Mouse (Mus musculus) embryonic facial prominence, embryonic 15.5 days (tissue): ENCODE measurements around the gene Brap. TPM values are rescaled to one million over a fixed set of nuclear protein-coding genes. Genes with fewer than 3 reads are reported as not detected.
"Not testable (repeated sequence)": the region's sequence is repeated elsewhere in the genome, so short reads cannot be mapped to it uniquely, and the experiment has no call there.

ENCODE experiments used
- ATAC-seq: fragments of 200-750 bp; cut with Nextera tagmentation; 2 replicates; pipeline ENCODE4 v1.8.0; 2017; ENCODE audit warnings: low read depth, moderate TSS enrichment; ENCODE audit not compliant: insufficient number of reproducible peaks, low FRiP score, low TSS enrichment
- H3K27ac ChIP-seq: fragments of 300-500 bp; sonication (generic); replicated peaks from 2 replicates; pipeline ENCODE4 v1.5.1; 2015; ENCODE audit warnings: mild to moderate bottlenecking, inconsistent platforms
- H3K27me3 ChIP-seq: fragments of 300-500 bp; sonication (generic); 2 replicates; pipeline ENCODE4 v1.6.1; 2015; ENCODE audit warnings: inconsistent platforms
- H3K36me3 ChIP-seq: fragments of 300-500 bp; sonication (generic); 2 replicates; pipeline ENCODE4 v1.6.1; 2015; ENCODE audit warnings: mild to moderate bottlenecking, inconsistent platforms
- H3K4me1 ChIP-seq: fragments of 300-500 bp; sonication (generic); 2 replicates; pipeline ENCODE4 v1.6.1; 2015; ENCODE audit warnings: inconsistent platforms
- H3K4me2 ChIP-seq: fragments of 300-500 bp; sonication (generic); replicated peaks from 2 replicates; pipeline ENCODE4 v1.6.1; 2015; ENCODE audit warnings: mild to moderate bottlenecking, inconsistent platforms
- H3K4me3 ChIP-seq: fragments of 300-500 bp; sonication (generic); replicated peaks from 2 replicates; pipeline ENCODE4 v1.5.1; 2015; ENCODE audit warnings: mild to moderate bottlenecking, inconsistent platforms
- H3K9ac ChIP-seq: fragments of 300-500 bp; sonication (generic); 2 replicates; pipeline ENCODE4 v1.6.1; 2015; ENCODE audit warnings: inconsistent platforms
- H3K9me3 ChIP-seq: fragments of 300-500 bp; sonication (generic); replicated peaks from 2 replicates; pipeline ENCODE4 v1.6.1; 2016; ENCODE audit warnings: inconsistent platforms
- WGBS: fragments of 180-500 bp; shearing (Covaris S2); methylation state at CpG from one replicate; pipeline ENCODE4 v1.1.7; 2015; 5-methylcytosine and 5-hydroxymethylcytosine counted together
- polyA plus RNA-seq: library from polyadenylated mRNA; unstranded; fragments of >200 nt; fragmentation: Nextera tagmentation; extraction: Ambion mirVana; gene quantifications from 2 replicates; pipeline ENCODE4 v1.2.1, GENCODE M21; 2015

Brap gene
- polyA plus RNA-seq, 1 experiment from 2014 or later, result 47.4 TPM

GRCm38 (mm10) chr5:121639601-121640000 is 20.8 kb upstream of the Brap start:
- Histone ChIP-seq H3K27me3 (no peaks in the 10 kb centered on the region), H3K4me1 (no peaks in the 10 kb centered on the region), H3K9me3 (no peaks in the 10 kb centered on the region), H3K4me2 (no peak overlapping the region), H3K27ac (no peak overlapping the region), H3K4me3 (no peak overlapping the region), H3K9ac (no peak overlapping the region), H3K36me3 (no peaks in the 10 kb centered on the region)
- no peak for ATAC-seq
- 87% methylated on average over 9 of the region's 9 CpGs for WGBS

DNA sequence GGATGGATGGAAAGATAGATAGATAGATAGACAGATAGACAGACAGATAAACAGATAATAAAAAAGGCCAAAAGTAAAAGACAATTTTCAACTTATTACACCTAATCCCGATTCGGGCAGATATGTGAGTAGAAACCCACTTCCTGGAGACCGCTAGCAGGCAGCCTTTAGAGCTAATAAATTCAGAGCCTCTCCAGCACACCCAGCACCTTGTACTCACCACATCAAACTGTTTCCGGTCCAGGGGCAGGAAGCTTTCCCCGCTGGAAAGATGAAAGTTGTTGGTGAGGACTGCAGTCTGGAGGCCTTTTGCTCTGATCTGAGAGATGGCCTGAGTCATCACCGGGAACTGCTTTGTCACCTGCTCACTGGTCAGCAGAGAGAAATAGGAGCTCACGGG is 11.2 kb upstream of the Brap start:
- Histone ChIP-seq H3K4me1 (no peaks in the 10 kb centered on the region), H3K36me3 (no peaks in the 10 kb centered on the region), H3K4me3 (no peak overlapping the region), H3K27me3 (no peaks in the 10 kb centered on the region), H3K4me2 (no peak overlapping the region), H3K9ac (no peak overlapping the region), H3K27ac (no peak overlapping the region), H3K9me3 (no peaks in the 10 kb centered on the region)
- no peak for ATAC-seq
- WGBS, result 70% methylated on average over 7 of the region's 7 CpGs

GRCm38 (mm10) chr5:121654526-121654925 is 5.8 kb upstream of the Brap start:
- Histone ChIP-seq H3K4me2 (no peak overlapping the region), H3K27me3 (no peaks in the 10 kb centered on the region), H3K9ac (no peak overlapping the region), H3K27ac (no peak overlapping the region), H3K9me3 (no peaks in the 10 kb centered on the region), H3K36me3 (no peaks in the 10 kb centered on the region), H3K4me3 (no peak overlapping the region), H3K4me1 (peaks cover 1% of the 10 kb centered on the region; the same call in 1 of the 2 replicates)
- ATAC-seq, result no peak
- WGBS, result 81% methylated on average over 4 of the region's 4 CpGs

DNA sequence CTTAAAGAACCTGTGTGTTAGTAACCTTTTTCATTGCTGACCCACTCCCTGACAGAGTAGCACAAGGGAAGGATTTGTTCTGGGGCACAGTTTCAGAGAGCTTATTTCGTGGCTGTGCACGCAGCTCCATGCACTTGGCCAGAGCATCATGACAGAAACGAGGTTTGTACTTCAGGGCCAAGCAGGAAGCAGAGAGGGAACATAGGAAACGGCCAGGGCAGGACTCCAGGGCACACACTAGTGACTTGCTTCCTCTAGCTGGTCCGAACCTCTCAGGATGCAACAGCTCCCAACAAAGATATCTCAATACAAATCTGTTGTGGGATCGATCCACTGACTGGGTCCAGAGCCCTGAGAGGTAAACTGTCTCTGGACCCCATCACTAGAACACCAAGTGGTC is 3.5 kb upstream of the Brap start:
- H3K27me3 ChIP-seq, H3K4me3 ChIP-seq, H3K9ac ChIP-seq, H3K9me3 ChIP-seq, ATAC-seq, H3K27ac ChIP-seq, H3K4me2 ChIP-seq, H3K36me3 ChIP-seq: not testable (repeated sequence)
- H3K4me1 ChIP-seq, result peaks cover 14% of the 10 kb centered on the region
- WGBS, result 66% methylated on average over 6 of the region's 6 CpGs

GRCm38 (mm10) chr5:121657656-121658055 is 2.7 kb upstream of the Brap start:
- H3K9me3 ChIP-seq, ATAC-seq, H3K9ac ChIP-seq, H3K27ac ChIP-seq, H3K36me3 ChIP-seq, H3K4me2 ChIP-seq, H3K4me3 ChIP-seq, H3K27me3 ChIP-seq: not testable (repeated sequence)
- WGBS, result 81% methylated on average over 6 of the region's 6 CpGs
- peaks cover 18% of the 10 kb centered on the region for H3K4me1 ChIP-seq

DNA sequence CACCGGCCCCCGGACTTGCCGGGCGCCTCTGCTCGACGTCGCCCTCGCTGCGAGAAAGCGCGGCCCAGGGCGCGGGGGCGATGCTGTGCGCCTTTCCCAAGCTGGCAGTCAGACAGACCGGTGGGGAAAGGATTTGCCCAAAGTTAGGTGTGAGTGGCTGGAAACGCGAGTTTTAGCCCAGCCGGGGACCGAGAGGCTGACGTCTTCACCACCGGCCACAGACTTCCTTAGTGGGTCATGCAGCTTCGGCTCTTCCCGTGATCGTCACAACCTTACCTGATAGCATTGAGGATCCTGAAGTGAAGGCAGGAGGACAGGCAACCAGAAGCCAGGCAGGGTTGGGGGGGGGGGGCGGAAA is 513 bp downstream of the Brap start:
- H3K4me3 ChIP-seq, result peak overlapping the region; percentile 93
- H3K36me3 ChIP-seq, result peaks cover 26% of the 10 kb centered on the region
- peak overlapping the region; percentile 91 for H3K9ac ChIP-seq
- H3K9me3 ChIP-seq, result no peaks in the 10 kb centered on the region
- peak overlapping the region; percentile 63; the same call in 1 of the 2 replicates for H3K27ac ChIP-seq
- H3K4me2 ChIP-seq, result peak overlapping the region; percentile 66
- 1% methylated on average over 26 of the region's 26 CpGs for WGBS
- peaks cover 18% of the 10 kb centered on the region for H3K4me1 ChIP-seq
- H3K27me3 ChIP-seq, result no peaks in the 10 kb centered on the region
- ATAC-seq, result peak; percentile 31; the same call in 1 of the 2 replicates

GRCm38 (mm10) chr5:121661494-121661893 is 1.1 kb downstream of the Brap start:
- WGBS, result 81% methylated on average over 5 of the region's 5 CpGs
- Histone ChIP-seq H3K4me2 (peak overlapping the region; percentile 66), H3K36me3 (peaks cover 32% of the 10 kb centered on the region), H3K9me3 (no peaks in the 10 kb centered on the region), H3K27ac (no peak overlapping the region), H3K9ac (peak overlapping the region; percentile 91), H3K4me1 (peaks cover 18% of the 10 kb centered on the region), H3K4me3 (peak overlapping the region; percentile 93), H3K27me3 (no peaks in the 10 kb centered on the region)
- ATAC-seq, result no peak

DNA sequence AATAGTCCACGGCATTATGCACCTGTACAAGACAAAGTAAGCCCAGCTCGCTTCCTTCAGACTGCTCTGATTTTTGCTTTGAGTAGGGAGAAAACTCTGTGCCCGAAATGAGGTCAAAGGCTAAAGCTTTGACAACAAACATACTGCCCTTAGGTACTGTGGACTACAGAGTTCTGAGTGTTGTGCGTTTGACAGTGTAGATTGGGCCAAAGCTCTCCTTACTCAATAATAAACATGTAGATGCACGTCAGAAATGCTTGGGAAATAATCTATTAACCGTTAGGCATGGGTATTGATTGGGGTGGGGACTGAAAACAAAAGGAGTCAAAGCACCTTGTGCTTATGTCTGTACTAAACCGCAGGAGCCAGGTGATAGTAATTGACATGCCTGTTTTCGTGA is 3.1 kb downstream of the Brap start:
- peaks cover 44% of the 10 kb centered on the region for H3K36me3 ChIP-seq
- H3K4me1 ChIP-seq, result peaks cover 18% of the 10 kb centered on the region
- no peak overlapping the region for H3K9ac ChIP-seq
- 85% methylated on average over 8 of the region's 8 CpGs for WGBS
- no peak overlapping the region for H3K27ac ChIP-seq
- H3K4me3 ChIP-seq, result no peak overlapping the region
- no peaks in the 10 kb centered on the region for H3K27me3 ChIP-seq
- no peak overlapping the region for H3K4me2 ChIP-seq
- no peaks in the 10 kb centered on the region for H3K9me3 ChIP-seq
- no peak for ATAC-seq

DNA sequence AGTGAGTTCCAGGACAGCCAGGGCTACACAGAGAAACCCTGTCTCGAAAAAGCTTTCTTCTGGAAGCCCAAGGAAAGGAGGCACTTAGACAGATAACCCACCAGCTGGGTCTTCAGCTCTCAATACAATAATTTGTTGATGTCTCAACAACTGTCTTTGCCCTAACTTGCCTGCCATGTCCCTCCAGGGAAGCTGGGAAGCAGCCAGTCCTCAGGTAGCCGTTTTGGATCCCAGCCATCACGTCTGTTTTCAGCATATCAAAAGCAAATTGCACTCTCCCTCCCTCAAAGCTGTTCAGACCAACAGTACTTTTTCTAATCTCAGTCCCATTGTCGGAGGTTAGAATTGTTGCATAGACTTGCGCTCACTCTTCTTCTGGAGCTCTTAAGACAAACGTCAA is 3.7 kb downstream of the Brap start:
- peaks cover 49% of the 10 kb centered on the region for H3K36me3 ChIP-seq
- peaks cover 18% of the 10 kb centered on the region for H3K4me1 ChIP-seq
- H3K4me2 ChIP-seq, result no peak overlapping the region
- WGBS, result 66% methylated on average over 6 of the region's 6 CpGs
- H3K27ac ChIP-seq, result no peak overlapping the region
- no peak overlapping the region for H3K9ac ChIP-seq
- no peak for ATAC-seq
- no peaks in the 10 kb centered on the region for H3K27me3 ChIP-seq
- no peak overlapping the region for H3K4me3 ChIP-seq
- no peaks in the 10 kb centered on the region for H3K9me3 ChIP-seq

GRCm38 (mm10) chr5:121664971-121665370 is 4.6 kb downstream of the Brap start:
- ATAC-seq, result no peak
- Histone ChIP-seq H3K9me3 (no peaks in the 10 kb centered on the region), H3K27me3 (no peaks in the 10 kb centered on the region), H3K4me1 (peaks cover 12% of the 10 kb centered on the region), H3K36me3 (peaks cover 56% of the 10 kb centered on the region), H3K4me2 (no peak overlapping the region), H3K9ac (no peak overlapping the region), H3K4me3 (no peak overlapping the region), H3K27ac (no peak overlapping the region)
- WGBS, result 95% methylated on average over 9 of the region's 9 CpGs

DNA sequence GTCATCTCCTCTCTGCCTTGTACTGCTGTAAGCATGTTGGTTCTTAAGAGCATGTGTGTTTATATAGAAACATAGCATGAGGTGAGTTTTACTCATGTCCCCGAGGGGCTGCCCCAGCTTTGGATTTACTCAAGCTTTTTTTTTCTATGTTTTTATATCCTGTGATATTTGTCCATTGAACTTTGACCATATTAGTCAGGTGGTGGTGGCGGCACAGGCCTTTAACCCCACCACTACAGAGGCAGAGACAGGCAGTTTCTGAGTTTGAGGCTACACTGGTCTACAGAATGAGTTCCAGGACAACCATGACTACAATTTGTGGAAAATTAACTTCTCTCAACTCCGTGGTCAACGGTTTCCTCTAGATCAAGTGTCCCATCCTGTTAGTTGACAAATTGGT is 6.7 kb downstream of the Brap start:
- WGBS, result 86% methylated on average over 4 of the region's 4 CpGs
- Histone ChIP-seq H3K4me2 (no peak overlapping the region), H3K27ac (no peak overlapping the region), H3K4me3 (no peak overlapping the region), H3K36me3 (peaks cover 77% of the 10 kb centered on the region), H3K27me3 (no peaks in the 10 kb centered on the region), H3K9ac (no peak overlapping the region), H3K9me3 (no peaks in the 10 kb centered on the region), H3K4me1 (peaks cover 2% of the 10 kb centered on the region)
- no peak for ATAC-seq

GRCm38 (mm10) chr5:121668411-121668810 is 8.0 kb downstream of the Brap start:
- no peaks in the 10 kb centered on the region for H3K9me3 ChIP-seq
- no peak overlapping the region for H3K4me2 ChIP-seq
- H3K4me1 ChIP-seq, result no peaks in the 10 kb centered on the region
- no peak overlapping the region for H3K9ac ChIP-seq
- H3K27me3 ChIP-seq, result no peaks in the 10 kb centered on the region
- peaks cover 78% of the 10 kb centered on the region for H3K36me3 ChIP-seq
- ATAC-seq, result no peak
- no peak overlapping the region for H3K27ac ChIP-seq
- no peak overlapping the region for H3K4me3 ChIP-seq
- WGBS, result 58% methylated on average over 6 of the region's 6 CpGs
